Mouse (Mus musculus): ENCODE data around the gene Gmppa.

GRCm38 (mm10) chr1:75477264-75477965 lies 41.7 kb downstream of the Gmppa start:
- peak; percentile 74 for TF ChIP-seq CTCF (IDR thresholded peaks at IDR 0.05; ENCODE audit: control insufficient read depth, insufficient read depth, insufficient replicate concordance, low read depth, low read length)
- TF ChIP-seq POLR2A (IDR thresholded peaks at IDR 0.05; ENCODE audit: control insufficient read depth, low read depth, low read length), result 0 out of 2 replicates have a peak, but pooled peaks have one; percentile 17
